Mouse (Mus musculus): Measurements from ENCODE around the gene Cir1.

Cir1 gene

DNA sequence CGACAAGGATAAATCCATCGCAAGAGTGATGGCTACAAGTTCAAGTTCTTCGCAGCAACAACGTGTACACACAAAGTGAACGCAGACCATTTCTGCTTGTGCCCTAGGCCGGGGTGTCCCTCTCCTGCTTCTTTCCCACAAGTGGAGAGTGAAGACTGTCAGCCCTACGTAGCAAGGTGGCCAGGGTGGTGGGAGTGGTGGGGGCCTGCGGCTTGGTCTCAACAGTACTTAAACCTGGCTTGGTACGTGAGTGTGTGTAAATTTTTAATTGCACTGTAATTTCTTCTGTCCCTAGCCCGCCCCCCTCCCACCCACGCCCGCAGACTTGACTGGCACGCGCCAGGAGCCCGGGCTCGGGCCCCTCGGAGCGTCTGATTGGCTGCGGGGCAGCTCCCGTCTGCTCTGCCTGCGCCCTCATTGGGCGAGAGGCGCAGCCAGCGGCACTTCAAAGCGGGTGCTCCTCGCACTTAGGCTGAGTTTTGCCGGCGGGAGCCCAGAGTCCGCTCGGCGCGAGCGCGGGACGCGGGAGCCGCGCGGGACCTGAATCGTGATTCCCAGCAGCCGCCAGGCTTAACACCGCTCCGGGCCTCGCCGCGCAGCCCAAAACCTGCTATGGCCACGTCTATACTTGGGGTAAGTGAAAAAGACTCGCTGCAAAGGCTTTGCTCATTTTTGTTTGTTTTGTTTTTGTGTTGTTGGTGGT, 40.9 kb downstream of the Cir1 start, which contains the start of gene Sp9:
Gene Sp9 (plus strand): TSS at position 467 of the 703 bp plus-strand sequence.
- DNase-seq: no peak

DNA sequence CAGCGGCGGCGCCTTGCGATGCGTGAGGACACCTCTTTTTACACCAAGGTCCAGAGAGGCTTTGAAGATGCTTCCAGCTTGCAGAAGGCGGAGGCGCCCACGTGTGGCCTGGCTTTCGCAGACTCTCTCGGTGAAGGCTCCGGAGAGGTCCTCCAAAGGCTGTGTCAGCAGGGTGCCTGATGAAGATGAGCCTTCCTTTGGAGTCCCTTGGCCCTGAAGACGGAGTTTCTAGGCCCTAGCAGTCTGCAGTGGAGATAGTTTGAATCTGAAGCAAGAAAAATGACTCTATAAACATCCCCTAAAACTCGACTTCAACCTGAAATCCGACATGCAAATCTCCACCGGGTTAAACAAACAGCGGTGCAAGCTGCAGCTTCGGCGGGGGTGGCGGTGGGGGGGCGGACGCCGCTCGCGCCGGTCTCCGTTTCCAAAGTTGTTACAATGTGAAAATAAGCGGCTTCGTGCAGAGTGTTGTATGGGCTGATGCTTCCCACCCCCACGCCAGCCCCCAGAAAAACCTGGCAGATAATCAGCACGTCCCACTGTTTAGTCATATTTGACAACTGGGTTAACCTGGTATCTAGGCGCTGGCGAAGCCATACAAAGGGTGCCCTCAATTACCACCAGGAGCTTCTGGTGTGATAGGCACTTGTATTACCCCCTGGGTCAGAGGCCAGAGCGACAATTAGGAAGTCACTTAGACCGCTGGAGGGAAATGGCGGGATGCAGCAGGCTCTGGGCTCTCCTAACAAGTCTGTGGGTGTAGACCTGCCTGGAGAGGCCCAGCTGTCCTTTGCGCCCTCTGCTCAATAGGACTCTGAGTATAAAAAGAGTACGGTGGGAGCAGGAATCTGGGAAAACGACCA, 41.7 kb downstream of the Cir1 start:
- DNase-seq: no peak

DNA sequence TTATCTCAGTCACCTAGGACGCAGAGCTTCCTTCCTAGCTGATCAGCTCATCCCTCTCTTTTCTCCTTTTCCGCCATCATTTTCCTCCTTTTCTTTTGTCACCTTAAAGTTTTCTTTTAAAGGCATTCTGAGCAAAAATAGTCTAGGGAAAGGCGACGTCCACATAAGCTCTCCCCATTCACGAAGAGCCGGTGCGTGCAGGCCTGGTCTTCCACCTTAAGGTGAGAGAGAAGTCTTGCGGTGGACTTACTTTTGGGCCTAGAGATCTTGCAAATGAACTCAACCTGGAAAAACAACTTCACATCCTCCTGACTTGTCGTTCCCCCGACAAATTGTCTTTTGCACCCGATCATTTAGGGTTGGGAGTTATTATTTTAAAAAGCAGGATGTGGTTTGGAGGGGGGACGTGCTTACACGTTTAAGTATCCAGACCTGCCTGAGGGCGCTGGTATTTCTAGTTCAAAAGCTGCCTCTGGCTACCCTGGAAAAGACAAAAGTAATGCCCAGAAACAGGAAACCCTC, 42.4 kb downstream of the Cir1 start:
- no peak for DNase-seq

DNA sequence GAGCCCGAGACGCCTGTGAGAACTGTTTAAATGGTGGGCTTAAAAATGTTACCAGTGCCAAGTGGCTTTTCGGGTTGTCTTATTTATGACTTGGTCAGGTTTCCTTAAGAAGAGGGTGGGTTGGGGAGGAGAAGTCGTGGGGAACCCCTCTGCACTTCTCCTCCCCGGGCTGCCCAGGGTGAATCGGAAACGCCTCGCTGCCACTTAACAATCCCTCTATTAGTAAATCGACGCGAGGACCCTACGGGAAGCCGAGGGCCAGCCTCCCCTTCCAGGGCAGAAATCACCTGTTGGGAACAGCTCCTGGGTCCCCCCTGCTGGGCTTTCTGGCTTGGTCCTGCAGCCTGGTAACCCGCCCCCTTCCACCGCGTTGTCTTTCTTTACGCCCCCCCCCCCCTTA, 42.8 kb downstream of the Cir1 start:
- no peak for DNase-seq

DNA sequence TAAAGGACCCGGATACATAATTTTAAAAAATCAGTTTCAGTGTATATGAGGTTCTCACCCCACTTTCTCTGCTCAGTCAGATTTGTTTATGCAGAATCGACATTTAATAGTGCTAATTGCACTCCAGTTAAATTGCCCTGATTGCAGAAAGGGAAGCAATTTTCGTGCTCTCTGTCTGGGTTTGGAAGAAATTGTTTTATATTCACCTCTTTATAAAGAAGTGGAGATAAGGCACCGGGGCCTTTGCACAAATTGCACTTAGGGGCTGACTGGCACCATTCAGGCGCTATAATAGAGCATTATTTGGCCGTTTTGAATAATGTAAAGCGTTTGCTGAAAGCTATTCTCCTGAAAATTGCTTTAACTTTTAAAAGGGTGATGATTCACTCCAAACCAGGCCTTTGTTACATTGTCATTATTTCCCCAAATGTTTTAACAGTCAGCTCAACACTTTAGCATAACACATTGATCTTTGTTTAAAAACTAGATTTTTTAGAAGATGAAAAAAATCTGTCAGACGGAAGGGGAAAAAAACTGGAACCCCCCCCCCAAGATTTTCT, 43.6 kb downstream of the Cir1 start:
- no peak for DNase-seq

DNA sequence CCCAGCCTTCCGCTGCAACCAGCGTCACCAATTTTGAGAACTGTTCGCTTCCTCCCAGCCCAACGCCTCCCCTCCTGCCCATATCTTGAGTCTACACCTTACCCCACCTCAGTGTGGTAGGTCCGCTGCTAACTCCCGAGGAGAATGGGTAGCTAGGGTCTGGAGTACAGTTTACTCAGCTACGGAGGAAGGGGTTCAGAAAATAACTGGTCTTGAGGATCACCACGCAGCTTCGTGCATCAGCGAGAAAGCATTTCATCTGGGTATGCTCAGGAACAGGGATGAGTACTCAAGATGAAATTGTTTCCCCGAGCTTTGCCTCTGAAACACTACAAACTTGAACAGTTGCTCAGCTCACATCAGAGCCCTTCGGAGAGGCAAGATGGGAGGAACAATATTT, 44.2 kb downstream of the Cir1 start:
- no peak for DNase-seq

DNA sequence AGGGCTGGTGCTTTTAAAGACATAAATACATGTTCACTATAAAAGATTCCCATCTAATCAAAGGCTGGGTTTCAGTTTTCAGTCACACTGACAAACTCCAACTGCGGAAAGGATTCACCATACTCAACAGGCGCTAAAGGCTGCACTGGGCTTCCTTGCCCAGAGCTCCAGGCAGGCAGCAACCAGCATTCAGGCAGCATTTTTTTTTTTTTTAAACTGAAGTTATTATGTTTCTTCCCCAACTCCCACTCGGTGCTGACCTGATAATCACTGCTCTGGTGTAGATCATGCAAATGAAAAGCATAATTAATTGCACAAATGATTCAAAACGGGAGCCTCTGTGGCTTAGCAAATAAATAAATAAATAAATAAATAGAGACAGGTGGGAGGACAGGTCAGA, 44.7 kb downstream of the Cir1 start:
- DNase-seq: no peak

DNA sequence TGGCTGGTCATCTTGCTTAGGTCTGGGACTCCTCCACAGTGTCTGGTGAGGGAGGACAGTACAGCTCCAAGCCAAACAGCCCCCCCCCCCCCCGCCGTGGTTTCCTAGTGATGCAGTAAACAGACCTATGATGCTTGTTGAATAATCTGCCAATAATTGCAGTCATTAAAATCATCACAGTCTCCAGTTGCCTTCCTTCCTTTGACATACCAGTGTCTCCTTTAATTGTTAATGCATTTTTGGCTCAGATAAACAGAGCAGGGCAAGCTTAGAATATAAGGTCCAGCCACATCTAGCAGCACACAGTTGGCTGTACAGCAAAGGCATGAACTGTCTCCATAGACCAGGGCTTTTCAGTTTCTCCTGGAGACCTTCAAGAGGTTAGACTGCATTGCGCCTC, 45.3 kb downstream of the Cir1 start:
- DNase-seq: no peak

DNA sequence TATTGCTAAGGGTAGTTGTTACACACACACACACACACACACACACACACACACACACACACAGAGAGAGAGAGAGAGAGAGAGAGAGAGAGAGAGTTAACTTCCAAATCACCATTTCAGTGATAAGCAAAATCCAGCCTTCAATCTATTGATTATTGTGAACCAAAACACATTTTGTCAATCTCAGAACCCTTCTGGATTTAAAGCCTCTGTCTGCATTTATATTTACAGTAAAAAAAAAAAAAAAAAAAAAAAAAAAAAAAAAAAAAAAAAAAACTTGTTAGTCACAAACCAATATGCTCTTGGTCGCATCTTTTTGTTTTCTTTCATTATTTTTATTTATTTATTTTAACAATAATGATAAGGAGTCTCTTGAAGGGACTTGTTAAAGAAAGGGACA, 45.9 kb downstream of the Cir1 start:
- no peak for DNase-seq

DNA sequence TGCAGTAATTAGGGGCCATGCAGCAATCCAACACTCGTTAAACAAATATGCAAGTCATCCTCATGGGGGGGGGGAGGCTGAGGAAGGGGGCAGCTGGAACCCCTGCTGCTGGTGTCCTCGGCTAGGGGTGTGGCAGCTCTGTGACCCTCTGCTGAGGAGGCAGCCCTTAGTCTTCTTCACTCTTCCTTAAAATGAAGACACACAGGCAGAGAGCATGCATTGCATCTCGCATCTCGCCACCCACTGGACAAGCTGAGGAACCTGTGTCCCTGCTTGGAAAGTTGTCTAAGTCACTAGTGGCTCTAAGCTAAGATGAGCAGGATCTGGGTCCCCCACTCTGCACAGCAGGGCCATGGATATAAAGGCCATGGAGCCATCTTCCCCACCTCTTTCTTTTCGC, 46.5 kb downstream of the Cir1 start:
- no peak for DNase-seq

DNA sequence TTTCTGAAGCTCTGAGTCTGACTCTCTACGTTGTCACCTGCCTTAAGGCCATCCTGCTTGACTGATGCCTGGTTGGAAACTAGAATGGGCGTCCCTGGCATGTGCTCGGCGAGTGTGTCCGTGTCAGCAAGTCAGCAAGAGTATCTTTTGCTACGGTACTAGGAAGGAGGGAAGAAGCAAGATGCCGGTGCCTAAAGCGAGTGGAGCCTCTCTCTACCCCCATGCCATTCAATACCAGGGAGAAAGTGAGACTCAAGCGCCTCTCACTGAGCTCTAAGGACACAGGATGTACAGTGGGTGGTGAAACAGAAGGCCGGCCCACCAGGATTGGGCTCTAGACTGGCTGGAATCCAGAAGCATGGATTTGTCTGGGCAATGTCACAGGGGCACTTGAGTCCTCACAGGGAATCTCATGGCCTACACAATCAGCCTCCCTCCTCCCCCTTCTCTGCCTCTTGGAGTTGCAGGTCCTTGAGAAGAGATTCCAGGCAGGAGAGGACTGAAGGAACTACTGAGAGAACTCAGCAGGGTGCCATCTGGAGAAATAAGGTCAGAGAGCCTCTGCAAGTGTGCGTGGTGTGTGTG, 47.8 kb downstream of the Cir1 start:
- DNase-seq: no peak

DNA sequence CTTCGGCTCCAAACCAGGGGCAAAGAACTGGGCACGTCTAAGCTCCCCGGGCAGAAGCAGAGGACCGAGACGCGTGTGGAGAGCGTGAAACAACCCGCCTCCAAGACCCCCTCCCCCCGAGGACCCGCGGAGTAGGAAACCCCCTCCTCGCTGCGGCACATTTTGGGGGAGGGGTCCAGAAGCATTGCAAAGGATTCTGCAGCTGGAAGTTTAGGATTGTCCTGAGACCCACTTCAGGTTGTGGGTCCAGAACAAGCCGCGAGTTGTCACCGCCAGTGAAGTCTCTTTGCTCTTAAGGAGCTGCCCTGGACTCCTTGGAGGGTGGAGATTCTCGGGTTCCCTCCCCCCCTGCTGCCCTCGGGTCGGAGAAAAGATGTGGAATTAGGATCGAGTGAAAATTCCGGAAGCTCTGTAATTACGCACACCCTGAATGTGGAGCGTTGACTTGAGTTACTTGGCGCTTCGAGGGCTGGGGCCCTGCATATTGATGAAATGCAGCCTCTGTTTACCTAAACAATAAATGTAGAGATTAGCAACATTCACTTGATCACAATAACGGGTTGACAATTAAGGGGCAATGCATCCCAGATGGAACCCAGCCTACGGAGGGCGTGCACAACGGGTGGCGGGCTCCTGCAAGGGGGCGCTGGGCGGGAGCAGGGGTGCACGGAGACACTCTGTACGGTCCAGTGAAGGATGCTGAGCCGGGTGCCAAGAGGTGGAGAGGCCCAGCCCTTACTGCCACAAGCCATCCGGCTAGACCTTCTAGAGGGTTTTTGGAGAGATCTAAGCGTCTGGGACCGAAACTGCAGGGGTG, 48.5 kb downstream of the Cir1 start:
- no peak for DNase-seq

DNA sequence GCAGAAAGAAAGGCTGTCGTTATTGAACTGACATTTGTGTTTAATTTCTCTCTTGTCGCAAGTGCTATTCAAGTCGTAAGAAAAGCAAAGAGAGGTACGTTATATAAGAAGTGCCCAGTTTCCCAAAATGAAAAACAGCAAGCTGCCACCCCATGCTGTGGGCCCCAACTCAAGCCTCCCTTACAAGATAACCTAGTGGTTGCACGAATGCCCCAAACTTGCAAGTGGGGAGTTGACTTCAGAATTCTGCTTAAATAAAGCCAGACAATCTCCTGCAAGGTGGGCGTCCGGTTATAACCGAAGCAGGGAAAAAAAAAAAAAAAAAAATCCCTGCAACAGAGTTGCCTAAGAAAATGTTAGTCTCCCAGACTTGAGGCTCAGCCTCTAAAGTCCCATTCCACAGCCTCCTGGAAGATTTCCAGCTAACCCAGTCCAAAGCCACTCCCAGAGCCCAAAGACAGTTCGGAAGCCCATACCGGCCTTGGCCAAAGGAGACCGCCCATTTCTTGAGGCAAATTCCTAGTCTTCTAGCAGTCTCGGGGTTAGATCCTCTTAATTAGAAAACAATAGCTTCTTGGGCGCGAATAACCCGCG, 49.2 kb downstream of the Cir1 start:
- no peak for DNase-seq

DNA sequence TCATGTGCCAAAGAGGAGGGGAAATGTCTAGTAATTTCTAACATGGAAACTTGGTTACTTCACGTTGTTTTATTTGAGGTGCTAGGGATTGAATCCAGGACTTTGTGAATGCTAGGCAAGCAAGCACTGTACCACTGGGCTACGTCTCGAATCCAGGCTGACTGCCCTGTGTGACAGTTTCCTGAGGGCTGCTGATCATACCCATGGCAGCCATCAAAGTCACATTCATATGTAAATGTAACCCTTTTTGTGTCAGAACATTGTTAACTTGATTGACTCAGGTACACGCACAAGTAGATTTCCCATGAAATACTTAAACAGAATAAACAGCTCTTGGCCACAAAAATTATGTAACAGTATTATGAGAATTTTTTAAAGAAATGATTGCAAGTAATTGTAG, 63.8 kb downstream of the Cir1 start:
- no peak for DNase-seq

DNA sequence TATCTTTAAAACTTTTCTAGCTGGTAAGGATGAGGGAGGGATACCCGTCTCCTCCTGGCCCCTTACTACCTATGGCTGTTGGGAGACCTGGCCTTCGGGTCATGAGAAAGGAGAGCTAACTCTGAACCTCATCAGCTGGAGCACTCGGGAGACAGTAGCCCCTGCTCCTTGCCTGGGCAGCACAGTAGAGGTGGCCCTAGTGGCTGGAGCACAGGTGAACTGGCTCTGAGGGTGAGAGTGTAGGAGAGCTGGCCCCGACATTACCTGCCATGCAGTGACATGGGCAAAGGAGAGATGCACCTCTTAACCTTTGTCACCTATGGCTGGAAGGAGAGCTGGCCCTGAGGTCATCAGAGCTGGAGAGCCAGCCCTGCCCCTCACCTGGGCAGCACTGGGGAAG, 71.2 kb downstream of the Cir1 start:
- no peak for DNase-seq
